Mouse (Mus musculus) left cerebral cortex, adult 2 months (tissue): ENCODE data around the gene Gm28510. TPM values are rescaled to one million over a fixed set of nuclear protein-coding genes. Genes with fewer than 3 reads are reported as not detected.
"Not testable (repeated sequence)": the region's sequence is repeated elsewhere in the genome, so short reads cannot be mapped to it uniquely, and the experiment has no call there.

ENCODE experiments used
- DNase-seq, 2 experiments: peaks; one replicate each; pipeline ENCODE4 v3.0.0; 2021 to 2022; ENCODE audit warnings: low spot score in 2 of 2, mixed read lengths in 1 of 2; ENCODE audit errors: extremely low spot score in 1 of 2
- H3K27ac ChIP-seq: fragments of 200-600 bp; 2 replicates; pipeline ENCODE4 v1.8.1; 2022
- H3K4me3 ChIP-seq: fragments of 200-600 bp; 2 replicates; pipeline ENCODE4 v1.8.1; 2022
- intact Hi-C: fragments of 180-260 bp; cut with DNase I; formaldehyde crosslinking; loops from one replicate; pipeline ENCODE4 v1.15.1; 2025
- long read RNA-seq, 2 experiments: library from polyadenylated mRNA; stranded (forward); transcript quantifications; one replicate each; pipeline ENCODE4 v2.0.0; 2021; ENCODE audit warnings: borderline mapping rate in 2 of 2
- total RNA-seq, 2 experiments: library from RNA; stranded (reverse); gene quantifications; 2 replicates each; pipeline ENCODE4 v1.2.3; 2021

Gm28510 gene
- not detected for total RNA-seq
- long read RNA-seq, experiment 1 = 0 reads
- long read RNA-seq, experiment 2 = 0 reads

DNA sequence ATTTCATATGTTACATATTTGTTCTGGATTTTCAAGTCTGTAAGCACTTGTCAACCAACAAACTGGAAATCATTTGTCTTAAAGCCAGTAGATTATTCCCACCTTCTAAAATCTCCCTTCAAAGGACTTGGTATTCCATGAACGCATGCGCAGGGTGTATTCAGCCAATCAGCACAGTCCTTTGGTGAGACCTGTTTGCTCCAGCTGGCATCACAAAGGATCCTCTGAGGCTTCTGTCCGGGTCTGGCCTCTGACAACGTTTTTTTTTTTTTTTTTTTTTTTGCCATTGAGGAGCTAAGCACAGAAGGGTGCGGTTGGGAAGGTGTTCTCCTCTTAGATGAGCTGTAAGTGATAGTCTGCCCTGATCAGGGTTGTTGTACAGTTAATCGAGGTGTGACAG lies at the start of gene Gm28510:
Gene Gm28510, plus strand, starts transcription at position 301 of the 400 bp plus-strand sequence.
- intact Hi-C loops, H3K27ac ChIP-seq, H3K4me3 ChIP-seq, DNase-seq: not testable (repeated sequence)

Other genes starting within 250 kb of the Gm28510 start
- gene Gm20834, start 88.1 kb upstream of the Gm28510 start, total RNA-seq = not detected
- not detected for gene Gm20737, start 123.3 kb downstream of the Gm28510 start, total RNA-seq
- not detected for gene Gm21775, start 140.7 kb downstream of the Gm28510 start, total RNA-seq
- not detected for gene Gm21900, start 203.6 kb downstream of the Gm28510 start, total RNA-seq